Mouse (Mus musculus) layer of hippocampus, adult 2 months (tissue): ENCODE measurements at regions not wholly inside any gene's neighbourhood (a gene's known extent, or its start where the extent isn't known, plus 50 kb on each side); places are given as distances from the start of the nearest gene placed in this dataset.

Experiments
- DNase-seq, 2 experiments: peaks; one replicate each; pipeline ENCODE4 v3.0.0; 2022; ENCODE audit warnings: low spot score in 2 of 2
- H3K27ac ChIP-seq: fragments of 200-600 bp; 2 replicates; pipeline ENCODE4 v1.8.1; 2022
- H3K4me3 ChIP-seq: fragments of 200-600 bp; 2 replicates; pipeline ENCODE4 v1.8.1; 2022; ENCODE audit warnings: mild to moderate bottlenecking
- CTCF ChIP-seq: fragments of 200-600 bp; conservative IDR thresholded peaks from 2 replicates; pipeline ENCODE4 v1.8.1; 2022; ENCODE audit warnings: antibody characterized with exemption, mild to moderate bottlenecking, moderate library complexity

DNA sequence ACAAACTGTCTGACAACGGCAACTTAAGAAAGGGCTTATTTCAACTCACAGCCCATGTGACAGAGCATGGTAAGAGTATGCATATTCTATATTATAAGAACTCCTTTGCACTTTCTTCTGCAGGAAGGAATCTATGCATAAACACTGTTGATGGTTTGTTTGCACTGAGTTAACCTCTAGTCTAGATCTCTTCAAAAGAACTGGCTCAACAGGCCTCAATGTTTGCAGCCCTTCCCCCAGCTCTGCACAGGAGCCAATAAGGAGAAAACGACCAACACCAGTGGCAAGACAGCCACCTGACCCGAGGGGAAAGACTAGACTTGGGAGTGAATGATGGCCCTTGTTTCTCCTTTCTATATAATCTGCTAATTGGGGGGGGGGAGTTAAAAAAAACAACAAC is 231.2 kb upstream of the Tsc22d2 start:
- DNase-seq, result no peak
- Histone ChIP-seq H3K4me3 (no peak overlapping the region), H3K27ac (no peak overlapping the region)
- no peak for TF ChIP-seq CTCF

DNA sequence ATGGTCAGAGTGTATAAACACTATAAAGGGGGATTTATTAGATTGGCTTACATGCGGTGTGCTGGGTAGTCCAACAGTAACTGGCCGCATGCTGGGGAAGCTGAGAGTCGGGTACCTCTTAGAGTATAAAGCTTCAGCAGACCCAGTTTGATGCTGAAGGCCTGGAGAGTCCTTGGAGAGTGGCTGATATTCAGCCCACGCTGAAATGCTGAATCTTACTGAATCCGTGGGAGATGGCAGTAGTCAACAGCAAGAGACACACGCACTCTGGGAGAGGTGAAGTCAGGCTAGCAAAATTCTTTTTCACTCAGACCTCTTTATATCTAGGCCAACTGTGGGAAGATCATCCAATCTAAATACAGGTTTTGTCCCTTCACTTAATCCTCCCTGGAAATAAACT is 214.1 kb upstream of the Tsc22d2 start:
- Histone ChIP-seq H3K27ac (no peak overlapping the region), H3K4me3 (no peak overlapping the region)
- no peak for DNase-seq
- no peak for TF ChIP-seq CTCF

DNA sequence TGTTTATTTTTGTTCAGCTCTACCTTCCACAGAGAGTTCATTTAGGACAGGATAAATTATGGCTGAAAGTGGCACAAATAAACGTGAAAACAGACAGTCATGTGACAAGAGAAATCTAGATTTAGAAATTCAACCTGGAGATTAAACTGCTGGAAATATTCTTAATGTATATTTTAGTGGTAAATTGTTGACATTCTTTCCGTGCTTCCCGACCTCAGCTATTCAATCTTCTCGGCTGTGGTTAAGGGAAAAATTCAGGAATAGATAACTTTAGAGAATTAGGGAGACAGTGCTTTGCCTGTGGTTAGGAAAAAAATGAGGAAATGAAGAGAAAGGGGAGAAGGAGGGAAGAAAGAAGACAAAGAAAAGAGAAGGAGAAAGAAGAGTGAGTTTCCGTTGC is 211.7 kb upstream of the Tsc22d2 start:
- Histone ChIP-seq H3K27ac (no peak overlapping the region), H3K4me3 (no peak overlapping the region)
- DNase-seq, result no peak
- no peak for TF ChIP-seq CTCF

DNA sequence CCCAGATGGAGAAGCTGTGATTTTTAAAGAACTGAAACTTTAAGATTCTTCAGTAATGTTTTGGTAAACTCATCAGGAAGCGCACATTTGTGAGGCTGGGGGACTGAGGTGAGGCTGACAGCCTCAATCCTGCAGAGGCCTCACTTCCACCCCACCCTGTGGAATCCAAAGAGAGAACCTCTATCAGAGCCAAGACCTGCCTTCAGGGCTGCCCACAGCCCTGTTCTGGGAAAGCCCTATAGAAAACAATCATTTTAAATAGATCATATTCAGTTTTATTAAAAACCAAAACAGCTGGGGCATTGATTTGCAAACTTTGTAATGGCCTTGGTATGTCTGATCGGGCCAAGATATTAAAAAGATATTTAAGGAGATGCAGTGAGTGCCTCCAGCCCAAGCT is 210.7 kb upstream of the Tsc22d2 start:
- Histone ChIP-seq H3K27ac (no peak overlapping the region), H3K4me3 (no peak overlapping the region)
- DNase-seq, result no peak
- no peak for TF ChIP-seq CTCF

DNA sequence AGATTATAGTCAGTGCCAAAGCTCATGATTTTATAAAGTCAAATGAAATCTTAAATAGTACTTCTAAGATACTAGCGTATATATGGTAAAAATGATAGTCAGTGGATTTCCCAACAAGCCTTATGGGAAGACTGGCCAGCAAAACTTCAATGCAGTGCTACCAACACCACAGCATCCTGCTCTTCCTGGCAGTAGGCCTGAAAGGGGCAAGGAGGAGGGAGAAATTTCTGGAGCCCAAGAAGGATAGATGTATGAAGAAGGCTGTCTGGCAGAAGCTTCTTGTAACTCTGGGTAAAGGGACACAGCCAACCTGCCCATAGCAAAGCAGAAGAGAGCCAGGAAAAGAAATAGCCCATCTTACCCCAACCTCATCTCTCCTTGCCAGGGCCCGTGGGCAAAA is 209.0 kb upstream of the Tsc22d2 start:
- Histone ChIP-seq H3K4me3 (no peak overlapping the region), H3K27ac (no peak overlapping the region)
- TF ChIP-seq CTCF, result no peak
- DNase-seq, result no peak

DNA sequence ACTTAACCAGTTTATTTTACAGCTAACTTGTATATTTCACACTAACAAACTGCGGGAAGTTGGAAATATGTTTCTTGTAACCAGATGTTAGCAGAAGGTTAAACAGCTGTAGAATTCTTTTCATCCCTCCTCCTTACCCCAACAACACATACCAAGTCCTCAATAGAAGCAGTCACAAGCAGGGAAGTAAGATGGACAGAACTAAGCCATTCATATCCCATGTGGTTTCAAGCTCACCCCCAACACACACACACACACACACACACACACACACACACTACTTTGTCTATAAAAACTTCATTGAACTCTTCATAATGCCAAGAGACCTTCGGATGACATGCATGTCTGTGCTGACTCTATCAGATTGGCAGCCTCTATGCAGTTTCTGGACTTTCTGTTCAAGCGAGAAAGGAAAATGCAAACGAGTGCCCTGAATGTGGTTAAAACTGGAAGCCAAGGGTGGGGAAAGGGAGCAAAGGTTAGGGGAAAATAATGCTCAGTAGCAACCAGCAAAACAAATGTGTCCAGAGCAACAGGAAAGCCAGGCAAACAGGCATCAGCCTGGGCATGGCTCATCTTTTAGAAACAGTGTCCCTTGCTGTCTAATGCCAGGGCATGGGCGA is 207.6 kb upstream of the Tsc22d2 start:
- Histone ChIP-seq H3K4me3 (no peak overlapping the region), H3K27ac (no peak overlapping the region)
- no peak for DNase-seq
- no peak for TF ChIP-seq CTCF

DNA sequence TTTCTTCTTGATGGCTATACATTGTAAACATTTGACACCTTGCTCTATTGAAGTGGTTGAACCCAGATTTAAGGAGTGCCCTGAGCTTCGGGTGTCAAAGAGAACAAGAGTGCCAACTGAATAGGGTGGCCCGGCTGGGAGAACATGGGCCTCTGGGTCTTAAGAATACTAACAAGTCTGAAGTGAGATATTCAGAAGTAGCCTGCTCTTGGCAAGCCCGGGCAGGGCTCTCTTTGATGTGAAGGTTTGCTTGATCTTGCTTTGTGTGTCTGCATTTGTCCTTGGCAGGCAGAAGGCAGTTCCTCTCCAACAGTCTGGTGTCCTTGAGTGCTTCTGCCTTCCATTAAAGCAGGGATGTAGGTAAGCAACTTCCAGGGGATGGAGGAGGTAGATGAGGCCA is 203.5 kb upstream of the Tsc22d2 start:
- H3K27ac ChIP-seq, result no peak overlapping the region
- no peak for DNase-seq

DNA sequence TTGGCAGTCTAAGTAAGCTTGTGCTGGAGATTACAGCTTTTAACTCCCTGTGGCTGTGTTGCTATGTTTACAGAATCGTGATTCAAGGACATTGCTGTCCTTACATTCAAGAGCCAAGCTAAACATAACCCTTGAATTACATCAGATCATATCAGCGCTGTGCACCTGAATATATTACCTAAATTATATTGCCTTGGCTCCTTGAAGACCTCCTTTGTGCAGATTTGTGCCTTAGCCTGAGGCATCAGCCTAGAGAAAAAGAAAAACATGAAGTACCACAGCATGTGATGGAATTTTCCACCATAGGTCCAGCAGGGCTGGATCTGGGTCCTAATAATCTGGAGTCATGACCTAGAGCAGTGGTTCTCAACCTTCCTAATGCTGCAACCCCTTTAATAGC is 189.8 kb upstream of the Tsc22d2 start:
- DNase-seq, result no peak
- TF ChIP-seq CTCF, result no peak
- Histone ChIP-seq H3K27ac (no peak overlapping the region), H3K4me3 (no peak overlapping the region)

More for the DNA sequence above, 203.5 kb upstream of the Tsc22d2 start:
- no peak overlapping the region for H3K4me3 ChIP-seq
- TF ChIP-seq CTCF, result no peak

DNA sequence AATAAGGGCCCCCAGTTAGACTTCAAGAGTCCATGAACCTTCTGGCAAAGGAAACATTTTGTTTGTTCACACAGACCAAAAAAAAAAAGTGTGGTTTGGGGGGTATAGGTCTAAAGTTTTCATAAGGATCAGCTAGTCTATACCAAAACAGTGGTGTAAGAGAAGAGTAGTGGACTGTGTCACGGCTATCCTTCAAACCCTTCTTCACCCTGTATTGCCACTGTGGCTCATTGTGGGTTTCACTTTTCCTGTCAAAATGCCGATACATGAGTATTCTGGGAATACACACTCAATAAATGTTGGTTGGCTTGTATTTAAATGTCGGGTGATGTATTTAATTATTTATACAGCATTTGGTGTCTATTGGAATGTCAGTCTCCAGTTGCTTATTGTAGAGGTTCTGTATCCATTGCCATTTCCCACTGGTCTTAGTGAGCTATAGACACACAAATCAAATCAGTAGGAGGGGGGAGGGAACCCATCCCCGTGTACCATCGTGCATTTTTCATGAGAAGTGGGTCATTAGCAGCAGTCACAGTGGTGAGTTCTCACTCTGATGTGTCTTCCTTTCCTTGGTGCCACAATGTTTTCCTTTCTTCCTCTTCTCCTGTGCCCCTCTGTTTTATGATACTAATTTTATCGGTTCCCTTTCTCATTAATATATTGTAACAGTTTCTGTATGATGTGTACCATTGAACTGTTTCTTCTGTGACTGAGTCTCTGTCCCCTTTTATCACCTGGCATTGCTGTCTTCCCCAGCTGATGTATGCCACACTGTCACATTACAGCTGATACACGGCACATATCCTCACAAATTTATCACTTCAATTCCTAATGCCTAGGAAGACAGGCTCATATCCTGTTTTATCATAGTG is 187.8 kb upstream of the Tsc22d2 start:
- H3K4me3 ChIP-seq, result no peak overlapping the region
- no peak for TF ChIP-seq CTCF
- H3K27ac ChIP-seq, result no peak overlapping the region
- DNase-seq, result no peak

DNA sequence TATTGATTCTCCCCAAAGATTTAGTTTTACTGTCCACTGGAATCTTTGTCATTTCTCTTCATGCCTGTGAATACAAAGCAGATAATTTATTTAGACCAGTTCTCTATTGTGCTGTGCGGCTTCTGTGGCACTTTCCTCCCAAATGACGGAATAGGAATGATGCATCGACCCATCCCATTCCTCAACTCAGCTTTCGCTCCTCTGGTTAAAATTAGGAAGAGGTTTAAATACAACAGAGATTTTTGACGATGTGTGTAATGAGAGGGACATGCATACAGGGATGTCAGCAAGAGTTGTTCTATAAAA is 187.2 kb upstream of the Tsc22d2 start:
- no peak for TF ChIP-seq CTCF
- Histone ChIP-seq H3K27ac (no peak overlapping the region), H3K4me3 (no peak overlapping the region)
- no peak for DNase-seq

DNA sequence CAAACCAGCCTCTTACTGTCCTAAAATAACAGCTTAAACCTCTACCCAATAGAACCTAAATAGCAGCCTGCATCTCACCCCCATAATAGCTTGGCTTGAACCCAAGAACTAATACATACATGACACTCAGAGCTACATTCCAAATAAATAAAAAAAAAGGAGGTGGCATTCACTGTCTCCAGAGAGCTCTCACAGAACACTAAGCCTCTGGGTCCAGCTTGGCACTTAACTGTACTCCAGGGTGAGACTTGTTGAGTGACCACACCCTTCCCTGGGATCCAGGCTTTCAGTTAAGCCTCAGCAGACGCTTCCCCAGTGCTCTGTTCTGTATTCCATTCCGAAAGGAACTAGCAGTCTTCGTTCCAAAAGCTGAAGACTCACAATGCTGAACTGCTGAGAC is 186.3 kb upstream of the Tsc22d2 start:
- H3K4me3 ChIP-seq, result no peak overlapping the region
- DNase-seq, result no peak
- H3K27ac ChIP-seq, result no peak overlapping the region
- no peak for TF ChIP-seq CTCF

DNA sequence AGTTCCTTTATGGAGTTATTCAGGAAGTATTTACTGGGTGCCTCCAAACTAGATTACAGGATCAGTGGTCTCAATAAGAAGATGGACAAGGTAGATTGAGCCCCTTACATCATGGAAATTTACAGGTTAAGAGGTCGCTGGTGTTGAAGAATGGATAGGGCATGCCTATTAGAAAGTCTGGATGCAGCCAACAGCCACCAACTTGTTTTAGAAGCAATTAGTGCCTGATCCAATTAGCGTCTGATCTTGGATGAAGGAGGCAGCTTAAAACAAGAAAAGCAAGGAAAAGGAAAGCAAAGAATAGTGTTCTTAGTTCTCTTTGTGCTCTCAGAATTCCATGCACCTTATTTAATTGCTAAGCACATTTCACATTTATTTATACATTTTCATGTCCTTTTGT is 182.8 kb upstream of the Tsc22d2 start:
- no peak for DNase-seq
- no peak for TF ChIP-seq CTCF
- H3K4me3 ChIP-seq, result no peak overlapping the region
- no peak overlapping the region for H3K27ac ChIP-seq

DNA sequence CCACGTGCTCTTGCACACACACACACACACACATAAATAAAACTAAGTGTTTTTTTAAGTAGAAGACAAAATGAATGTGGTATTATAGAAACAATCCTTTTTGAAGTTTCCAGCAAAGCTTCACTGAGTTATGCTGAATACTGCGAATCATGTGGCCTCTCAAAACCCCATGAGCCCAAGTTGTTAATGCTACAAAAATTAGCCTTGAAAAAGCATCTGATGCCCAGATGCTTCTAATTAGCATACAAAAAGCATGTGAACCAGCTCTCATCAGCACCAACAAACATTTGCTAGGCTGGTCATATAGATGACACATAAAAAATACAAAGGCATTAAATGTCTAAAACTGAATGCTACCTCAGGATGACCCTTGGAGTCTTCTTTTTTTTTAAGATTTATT is 181.2 kb upstream of the Tsc22d2 start:
- Histone ChIP-seq H3K4me3 (no peak overlapping the region), H3K27ac (no peak overlapping the region)
- no peak for DNase-seq
- TF ChIP-seq CTCF, result no peak
